Mouse (Mus musculus): ENCODE results near the gene Ms4a15. TPM values are rescaled to one million over a fixed set of nuclear protein-coding genes. Genes with fewer than 3 reads are reported as not detected.

Gene Ms4a15
- polyA plus RNA-seq, 1 experiment from 2014 or later, result not detected

DNA sequence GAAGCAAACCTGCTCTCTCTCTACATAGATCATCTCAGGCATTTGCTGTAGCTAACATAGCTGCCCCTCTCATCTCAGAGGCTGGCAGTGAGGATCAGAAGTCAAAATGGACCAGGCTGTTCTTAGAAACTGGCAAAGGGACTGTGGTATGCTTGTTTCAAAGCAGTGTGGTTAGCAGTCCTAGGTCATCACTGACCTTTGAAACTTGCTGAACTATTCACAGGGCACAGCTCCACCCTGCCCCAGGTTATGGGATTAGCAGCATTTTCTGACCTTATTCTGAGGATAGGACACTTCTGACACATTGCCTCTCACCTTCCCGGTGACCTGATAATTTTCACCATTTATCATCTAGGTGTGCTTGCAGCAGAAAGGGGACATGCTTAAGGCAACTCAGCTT, 4.5 kb downstream of the Ms4a15 start:
- Histone ChIP-seq H3K9ac (replicated peaks; ENCODE audit: low read depth, low read length) (no peak overlapping the region), H3K27ac (ENCODE audit: low read length) (no peak overlapping the region), H3K4me2 (replicated peaks; ENCODE audit: low read depth, low read length) (no peak overlapping the region), H3K9me3 (ENCODE audit: control insufficient read depth, low read depth, low read length) (no peaks in the 10 kb centered on the region), H3K36me3 (ENCODE audit: control insufficient read depth, insufficient read depth, low read length) (no peaks in the 10 kb centered on the region), H3K4me1 (ENCODE audit: control insufficient read depth, insufficient read depth, low read length) (no peaks in the 10 kb centered on the region), H3K27me3 (ENCODE audit: control insufficient read depth, insufficient read depth, low read length) (no peaks in the 10 kb centered on the region), H3K4me3 (ENCODE audit: low read depth, low read length) (no peak overlapping the region)
- no peak for ATAC-seq (ENCODE audit: insufficient number of reproducible peaks, insufficient read depth, low FRiP score, low read depth)
- WGBS, result 91% methylated on average over 1 of the region's 1 CpGs

- Histone ChIP-seq H3K4me3 (ENCODE audit: low read depth, low read length) (no peak overlapping the region), H3K36me3 (ENCODE audit: control insufficient read depth, insufficient read depth, low read length) (no peaks in the 10 kb centered on the region), H3K4me2 (replicated peaks; ENCODE audit: low read depth, low read length) (no peak overlapping the region), H3K27ac (ENCODE audit: low read length) (no peak overlapping the region), H3K9me3 (ENCODE audit: control insufficient read depth, low read depth, low read length) (no peaks in the 10 kb centered on the region), H3K4me1 (ENCODE audit: control insufficient read depth, insufficient read depth, low read length) (no peaks in the 10 kb centered on the region), H3K9ac (replicated peaks; ENCODE audit: low read depth, low read length) (no peak overlapping the region), H3K27me3 (ENCODE audit: control insufficient read depth, insufficient read depth, low read length) (no peaks in the 10 kb centered on the region)
- no peak for ATAC-seq (ENCODE audit: insufficient number of reproducible peaks, insufficient read depth, low FRiP score, low read depth)
- 90% methylated on average over 4 of the region's 4 CpGs for WGBS
Measured at GRCm38 (mm10) chr19:10985889-10986288, 7.2 kb downstream of the Ms4a15 start.

DNA sequence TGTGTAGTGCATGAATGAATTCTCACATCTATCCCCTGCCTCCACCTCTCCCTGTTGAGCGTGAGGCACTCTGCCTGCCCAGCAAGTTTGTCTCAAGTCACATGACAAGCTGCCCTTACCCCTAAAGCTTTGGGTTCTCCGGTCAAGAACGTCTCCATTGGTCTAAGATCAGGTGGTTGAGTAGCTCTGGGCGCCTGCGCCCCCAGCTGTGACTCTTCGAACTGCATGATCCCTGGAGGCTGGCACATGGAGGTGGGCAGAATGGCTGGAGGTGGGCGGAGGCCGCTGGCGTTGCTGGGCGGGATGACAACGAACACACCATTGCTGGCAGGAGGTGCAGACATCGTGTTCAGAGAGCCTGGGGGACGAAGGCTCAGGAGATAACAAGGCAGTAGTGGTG, 8.5 kb downstream of the Ms4a15 start:
- H3K27ac ChIP-seq (ENCODE audit: low read length), result no peak overlapping the region
- H3K4me1 ChIP-seq (ENCODE audit: control insufficient read depth, insufficient read depth, low read length), result no peaks in the 10 kb centered on the region; the same call in 1 of the 2 replicates
- WGBS, result 74% methylated on average over 13 of the region's 13 CpGs
- H3K36me3 ChIP-seq (ENCODE audit: control insufficient read depth, insufficient read depth, low read length), result no peaks in the 10 kb centered on the region
- H3K4me2 ChIP-seq (replicated peaks; ENCODE audit: low read depth, low read length), result no peak overlapping the region
- H3K27me3 ChIP-seq (ENCODE audit: control insufficient read depth, insufficient read depth, low read length), result no peaks in the 10 kb centered on the region
- H3K4me3 ChIP-seq (ENCODE audit: low read depth, low read length), result no peak overlapping the region
- H3K9me3 ChIP-seq (ENCODE audit: control insufficient read depth, low read depth, low read length), result no peaks in the 10 kb centered on the region
- H3K9ac ChIP-seq (replicated peaks; ENCODE audit: low read depth, low read length), result no peak overlapping the region
- no peak for ATAC-seq (ENCODE audit: insufficient number of reproducible peaks, insufficient read depth, low FRiP score, low read depth)

GRCm38 (mm10) chr19:10983146-10983545, 9.9 kb downstream of the Ms4a15 start:
- Histone ChIP-seq H3K36me3 (ENCODE audit: control insufficient read depth, insufficient read depth, low read length) (no peaks in the 10 kb centered on the region), H3K27ac (ENCODE audit: low read length) (no peak overlapping the region), H3K4me2 (replicated peaks; ENCODE audit: low read depth, low read length) (peak overlapping the region; percentile 22; the same call in 1 of the 2 replicates), H3K4me1 (ENCODE audit: control insufficient read depth, insufficient read depth, low read length) (no peaks in the 10 kb centered on the region; the same call in 1 of the 2 replicates), H3K9me3 (ENCODE audit: control insufficient read depth, low read depth, low read length) (no peaks in the 10 kb centered on the region), H3K4me3 (ENCODE audit: low read depth, low read length) (no peak overlapping the region), H3K9ac (replicated peaks; ENCODE audit: low read depth, low read length) (no peak overlapping the region), H3K27me3 (ENCODE audit: control insufficient read depth, insufficient read depth, low read length) (no peaks in the 10 kb centered on the region)
- WGBS, result 23% methylated on average over 14 of the region's 14 CpGs
- ATAC-seq (ENCODE audit: insufficient number of reproducible peaks, insufficient read depth, low FRiP score, low read depth), result no peak

DNA sequence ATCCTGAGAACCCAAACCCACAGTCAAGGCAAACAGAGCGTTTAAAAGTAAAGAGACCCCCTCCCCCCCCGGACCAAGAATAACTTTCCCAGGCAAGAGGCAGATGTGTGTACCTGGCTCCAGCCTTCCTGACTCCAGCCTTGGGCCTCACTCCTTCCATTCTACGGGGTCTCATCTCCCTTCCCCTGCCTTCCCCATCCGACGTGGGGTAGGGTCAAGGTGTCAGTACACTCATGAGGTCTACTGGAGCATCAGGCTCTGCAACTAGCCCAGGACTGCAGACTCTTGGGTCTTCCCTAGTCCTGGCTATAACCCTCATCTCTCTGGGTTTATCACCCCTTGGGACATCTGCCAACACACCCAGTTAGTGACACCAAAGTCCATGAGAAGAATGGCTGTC, 12.8 kb downstream of the Ms4a15 start:
- no peak for ATAC-seq (ENCODE audit: insufficient number of reproducible peaks, insufficient read depth, low FRiP score, low read depth)

GRCm38 (mm10) chr19:10979184-10980168, 13.6 kb downstream of the Ms4a15 start:
- peak; percentile 39; the same call in 1 of the 2 replicates for ATAC-seq (ENCODE audit: insufficient number of reproducible peaks, insufficient read depth, low FRiP score, low read depth)
- Histone ChIP-seq H3K9ac (replicated peaks; ENCODE audit: low read depth, low read length) (no peak overlapping the region), H3K27ac (ENCODE audit: low read length) (no peak overlapping the region), H3K4me2 (replicated peaks; ENCODE audit: low read depth, low read length) (no peak overlapping the region; the same call in 1 of the 2 replicates), H3K27me3 (ENCODE audit: control insufficient read depth, insufficient read depth, low read length) (no peaks in the 10 kb centered on the region), H3K4me3 (ENCODE audit: low read depth, low read length) (no peak overlapping the region), H3K4me1 (ENCODE audit: control insufficient read depth, insufficient read depth, low read length) (peaks cover 5% of the 10 kb centered on the region), H3K36me3 (ENCODE audit: control insufficient read depth, insufficient read depth, low read length) (no peaks in the 10 kb centered on the region), H3K9me3 (ENCODE audit: control insufficient read depth, low read depth, low read length) (no peaks in the 10 kb centered on the region)
- 11% methylated on average over 18 of the region's 18 CpGs for WGBS

More for the DNA sequence above, 12.8 kb downstream of the Ms4a15 start:
- Histone ChIP-seq H3K27ac (ENCODE audit: low read length) (no peak overlapping the region), H3K27me3 (ENCODE audit: control insufficient read depth, insufficient read depth, low read length) (no peaks in the 10 kb centered on the region), H3K4me1 (ENCODE audit: control insufficient read depth, insufficient read depth, low read length) (peaks cover 3% of the 10 kb centered on the region; the same call in 1 of the 2 replicates), H3K9ac (replicated peaks; ENCODE audit: low read depth, low read length) (no peak overlapping the region), H3K9me3 (ENCODE audit: control insufficient read depth, low read depth, low read length) (no peaks in the 10 kb centered on the region), H3K4me2 (replicated peaks; ENCODE audit: low read depth, low read length) (no peak overlapping the region), H3K4me3 (ENCODE audit: low read depth, low read length) (no peak overlapping the region), H3K36me3 (ENCODE audit: control insufficient read depth, insufficient read depth, low read length) (no peaks in the 10 kb centered on the region)
- WGBS, result 87% methylated on average over 5 of the region's 5 CpGs

DNA sequence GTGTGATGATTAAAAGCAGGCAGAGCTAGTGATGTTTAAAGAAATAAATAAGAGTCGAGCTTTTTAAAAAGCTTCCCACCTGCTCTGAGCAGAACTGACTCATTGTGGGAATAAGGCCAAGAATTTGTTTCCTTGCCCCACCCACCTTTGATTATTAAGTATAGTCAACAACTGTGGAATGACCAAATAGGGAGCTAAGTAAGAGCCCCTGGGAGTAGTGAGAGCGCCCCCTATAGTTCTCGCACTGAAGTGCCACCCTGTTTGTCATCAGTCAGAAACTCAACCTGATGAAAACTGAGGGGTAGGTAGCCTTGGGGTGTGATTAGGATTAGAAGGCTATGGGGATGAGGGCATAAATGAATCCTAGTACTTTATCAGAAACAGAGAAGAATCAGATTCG, 16.7 kb downstream of the Ms4a15 start:
- H3K4me3 ChIP-seq (ENCODE audit: low read depth, low read length), result no peak overlapping the region
- H3K9ac ChIP-seq (replicated peaks; ENCODE audit: low read depth, low read length), result no peak overlapping the region
- no peaks in the 10 kb centered on the region for H3K36me3 ChIP-seq (ENCODE audit: control insufficient read depth, insufficient read depth, low read length)
- ATAC-seq (ENCODE audit: insufficient number of reproducible peaks, insufficient read depth, low FRiP score, low read depth), result no peak
- no peak overlapping the region for H3K27ac ChIP-seq (ENCODE audit: low read length)
- H3K27me3 ChIP-seq (ENCODE audit: control insufficient read depth, insufficient read depth, low read length), result no peaks in the 10 kb centered on the region
- peaks cover 5% of the 10 kb centered on the region; the same call in 1 of the 2 replicates for H3K9me3 ChIP-seq (ENCODE audit: control insufficient read depth, low read depth, low read length)
- WGBS, result 47% methylated on average over 4 of the region's 4 CpGs
- peaks cover 16% of the 10 kb centered on the region for H3K4me1 ChIP-seq (ENCODE audit: control insufficient read depth, insufficient read depth, low read length)
- H3K4me2 ChIP-seq (replicated peaks; ENCODE audit: low read depth, low read length), result no peak overlapping the region

GRCm38 (mm10) chr19:10975187-10975586, 17.9 kb downstream of the Ms4a15 start:
- Histone ChIP-seq H3K4me1 (ENCODE audit: control insufficient read depth, insufficient read depth, low read length) (peaks cover 16% of the 10 kb centered on the region), H3K27me3 (ENCODE audit: control insufficient read depth, insufficient read depth, low read length) (no peaks in the 10 kb centered on the region), H3K9me3 (ENCODE audit: control insufficient read depth, low read depth, low read length) (peaks cover 5% of the 10 kb centered on the region; the same call in 1 of the 2 replicates), H3K9ac (replicated peaks; ENCODE audit: low read depth, low read length) (no peak overlapping the region), H3K4me2 (replicated peaks; ENCODE audit: low read depth, low read length) (no peak overlapping the region), H3K4me3 (ENCODE audit: low read depth, low read length) (no peak overlapping the region), H3K36me3 (ENCODE audit: control insufficient read depth, insufficient read depth, low read length) (no peaks in the 10 kb centered on the region), H3K27ac (ENCODE audit: low read length) (no peak overlapping the region)
- no peak for ATAC-seq (ENCODE audit: insufficient number of reproducible peaks, insufficient read depth, low FRiP score, low read depth)
- 87% methylated on average over 2 of the region's 2 CpGs for WGBS
